Mouse (Mus musculus) heart, adult 11 months (tissue): ENCODE measurements around the gene Fgfr2.

Experiments
- DNase-seq: peaks from one replicate; pipeline ENCODE4 v3.0.0; 2022

Fgfr2 gene

GRCm38 (mm10) chr7:132242617-132243141 is 880.5 kb downstream of the Fgfr2 start:
- peak; percentile 97 for DNase-seq

GRCm38 (mm10) chr7:132238921-132239320 is 884.2 kb downstream of the Fgfr2 start:
- DNase-seq, result no peak

GRCm38 (mm10) chr7:132237191-132237590 is 886.0 kb downstream of the Fgfr2 start:
- peak; percentile 96 for DNase-seq

- DNase-seq, result no peak
Observed at GRCm38 (mm10) chr7:132236789-132237188, 886.4 kb downstream of the Fgfr2 start.

- no peak for DNase-seq
Observed at GRCm38 (mm10) chr7:132234250-132234649, 888.9 kb downstream of the Fgfr2 start.

- DNase-seq, result peak; percentile 88
Observed at GRCm38 (mm10) chr7:132233732-132234131, 889.4 kb downstream of the Fgfr2 start.

GRCm38 (mm10) chr7:132232937-132233336 is 890.2 kb downstream of the Fgfr2 start:
- DNase-seq, result peak; percentile 95

GRCm38 (mm10) chr7:132231476-132231875 is 891.7 kb downstream of the Fgfr2 start:
- no peak for DNase-seq

GRCm38 (mm10) chr7:132230961-132231360 is 892.2 kb downstream of the Fgfr2 start:
- no peak for DNase-seq

- DNase-seq, result no peak
Observed at GRCm38 (mm10) chr7:132227075-132227640, 896.0 kb downstream of the Fgfr2 start.

- peak; percentile 96 for DNase-seq
Observed at GRCm38 (mm10) chr7:132226379-132227074, 896.6 kb downstream of the Fgfr2 start.

- no peak for DNase-seq
Observed at GRCm38 (mm10) chr7:132223452-132224141, 899.6 kb downstream of the Fgfr2 start.

- no peak for DNase-seq
Observed at GRCm38 (mm10) chr7:132214031-132214430, 909.1 kb downstream of the Fgfr2 start.

- peak; percentile 98 for DNase-seq
Observed at GRCm38 (mm10) chr7:132213460-132213859, 909.7 kb downstream of the Fgfr2 start.

GRCm38 (mm10) chr7:132211920-132212701 is 911.0 kb downstream of the Fgfr2 start:
- DNase-seq, result peak; percentile 93

- no peak for DNase-seq
Observed at GRCm38 (mm10) chr7:132210616-132211015, 912.5 kb downstream of the Fgfr2 start.

- no peak for DNase-seq
Observed at GRCm38 (mm10) chr7:132208946-132209651, 914.1 kb downstream of the Fgfr2 start.

GRCm38 (mm10) chr7:132204073-132204612 is 919.0 kb downstream of the Fgfr2 start:
- DNase-seq, result no peak

GRCm38 (mm10) chr7:132199686-132200085 is 923.5 kb downstream of the Fgfr2 start:
- DNase-seq, result no peak

- DNase-seq, result no peak
Observed at GRCm38 (mm10) chr7:132198806-132199205, 924.3 kb downstream of the Fgfr2 start.

GRCm38 (mm10) chr7:132197817-132198475 is 925.2 kb downstream of the Fgfr2 start:
- no peak for DNase-seq
